Mouse (Mus musculus): ENCODE results near the gene Tmub2. TPM values are rescaled to one million over a fixed set of nuclear protein-coding genes. Genes with fewer than 3 reads are reported as not detected.

Gene Tmub2
- 78.0 and 93.2 TPM in 2 replicates for polyA plus RNA-seq (2021; fragmentation: Nextera tagmentation)
- long read RNA-seq, experiment 1, transcript Tmub2-202 (3 exons, 1,876 nt) = minor isoform, 18 of 128 reads
- long read RNA-seq, experiment 1, transcript Tmub2-201 (4 exons, 1,939 nt) = major isoform, 58 of 128 reads
- long read RNA-seq, experiment 1, transcript Tmub2-205 (3 exons, 2,249 nt) = minor isoform, 32 of 128 reads
- long read RNA-seq, experiment 1, partial matches to known transcripts = 17 of 128 reads
- long read RNA-seq, experiment 1, other reads (novel, unspliced or antisense) = 2 of 128 reads
- long read RNA-seq, experiment 2, transcript Tmub2-201 (4 exons, 1,939 nt) = major isoform, 254 of 468 reads
- long read RNA-seq, experiment 2, transcript Tmub2-202 (3 exons, 1,876 nt) = minor isoform, 64 of 468 reads
- long read RNA-seq, experiment 2, transcript Tmub2-205 (3 exons, 2,249 nt) = minor isoform, 121 of 468 reads
- long read RNA-seq, experiment 2, partial matches to known transcripts = 15 of 468 reads
- long read RNA-seq, experiment 2, other reads (novel, unspliced or antisense) = 13 of 468 reads

GRCm38 (mm10) chr11:102284501-102285094, at the start of gene Tmub2:
Gene Tmub2, plus strand, starts transcription at chr11:102284931.

GRCm38 (mm10) chr11:102248630-102249230, 36.0 kb upstream of the Tmub2 start, which contains the start of gene BC030867:
Gene BC030867, plus strand, starts transcription at chr11:102248882.

GRCm38 (mm10) chr11:102268520-102269244, 16.0 kb upstream of the Tmub2 start, which contains the start of gene Asb16:
Gene Asb16, plus strand, starts transcription at chr11:102268743.

GRCm38 (mm10) chr11:102296491-102297472, 12.1 kb downstream of the Tmub2 start, which contains the start of gene Atxn7l3:
Gene Atxn7l3, minus strand, starts transcription at chr11:102296631.

GRCm38 (mm10) chr11:102319410-102319792, 34.7 kb downstream of the Tmub2 start, which contains the start of gene Ubtf:
Gene Ubtf, minus strand, starts transcription at chr11:102319742.

Other genes with a start within 250 kb of the Tmub2 start
- 0.13 and 0.15 TPM in 2 replicates for gene Cd300lg, start 243.4 kb upstream of the Tmub2 start, polyA plus RNA-seq (2021; fragmentation: Nextera tagmentation)
- 29.7 and 35.5 TPM in 2 replicates for gene Mpp2, start 196.4 kb upstream of the Tmub2 start, polyA plus RNA-seq (2021; fragmentation: Nextera tagmentation)
- not detected in 2 replicates for gene Ppy, start 183.6 kb upstream of the Tmub2 start, polyA plus RNA-seq (2021; fragmentation: Nextera tagmentation)
- gene Pyy, start 177.1 kb upstream of the Tmub2 start, polyA plus RNA-seq (2021; fragmentation: Nextera tagmentation) = not detected in 2 replicates
- not detected in 2 replicates for gene Nags, start 139.4 kb upstream of the Tmub2 start, polyA plus RNA-seq (2021; fragmentation: Nextera tagmentation)
- 47.2 and 48.5 TPM in 2 replicates for gene Tmem101, start 128.5 kb upstream of the Tmub2 start, polyA plus RNA-seq (2021; fragmentation: Nextera tagmentation)
- 107 and 134 TPM in 2 replicates for gene Lsm12, start 99.6 kb upstream of the Tmub2 start, polyA plus RNA-seq (2021; fragmentation: Nextera tagmentation)
- gene G6pc3, start 95.3 kb upstream of the Tmub2 start, polyA plus RNA-seq (2021; fragmentation: Nextera tagmentation) = 29.6 and 35.3 TPM in 2 replicates
- 47.2 and 53.7 TPM in 2 replicates for gene Hdac5, start 54.8 kb upstream of the Tmub2 start, polyA plus RNA-seq (2021; fragmentation: Nextera tagmentation)
- gene BC030867, start 36.0 kb upstream of the Tmub2 start, polyA plus RNA-seq (2021; fragmentation: Nextera tagmentation) = 0.78 and 0.94 TPM in 2 replicates
- gene Asb16, start 16.2 kb upstream of the Tmub2 start, polyA plus RNA-seq (2021; fragmentation: Nextera tagmentation) = 0.85 and 1.0 TPM in 2 replicates
- gene Atxn7l3, start 11.7 kb downstream of the Tmub2 start, polyA plus RNA-seq (2021; fragmentation: Nextera tagmentation) = 7.8 and 8.8 TPM in 2 replicates
- gene Ubtf, start 34.8 kb downstream of the Tmub2 start, polyA plus RNA-seq (2021; fragmentation: Nextera tagmentation) = 40.1 and 42.9 TPM in 2 replicates
- gene Slc4a1, start 81.3 kb downstream of the Tmub2 start, polyA plus RNA-seq (2021; fragmentation: Nextera tagmentation) = not detected in 2 replicates
- 43.5 and 51.4 TPM in 2 replicates for gene Rundc3a, start 108.5 kb downstream of the Tmub2 start, polyA plus RNA-seq (2021; fragmentation: Nextera tagmentation)
- gene Slc25a39, start 123.0 kb downstream of the Tmub2 start, polyA plus RNA-seq (2021; fragmentation: Nextera tagmentation) = 150 and 172 TPM in 2 replicates
- 48.7 and 49.4 TPM in 2 replicates for gene Grn, start 145.4 kb downstream of the Tmub2 start, polyA plus RNA-seq (2021; fragmentation: Nextera tagmentation)
- 1.1 and 2.2 TPM in 2 replicates for gene Fam171a2, start 162.8 kb downstream of the Tmub2 start, polyA plus RNA-seq (2021; fragmentation: Nextera tagmentation)
- 3.1 and 3.8 TPM in 2 replicates for gene Itga2b, start 185.2 kb downstream of the Tmub2 start, polyA plus RNA-seq (2021; fragmentation: Nextera tagmentation)

Measured in layer of hippocampus, adult 6 months (tissue).